Mouse (Mus musculus): ENCODE data around the gene Fam205a4. TPM values are rescaled to one million over a fixed set of nuclear protein-coding genes. Genes with fewer than 3 reads are reported as not detected.

Fam205a4 gene
- not detected for total RNA-seq (2023)

DNA sequence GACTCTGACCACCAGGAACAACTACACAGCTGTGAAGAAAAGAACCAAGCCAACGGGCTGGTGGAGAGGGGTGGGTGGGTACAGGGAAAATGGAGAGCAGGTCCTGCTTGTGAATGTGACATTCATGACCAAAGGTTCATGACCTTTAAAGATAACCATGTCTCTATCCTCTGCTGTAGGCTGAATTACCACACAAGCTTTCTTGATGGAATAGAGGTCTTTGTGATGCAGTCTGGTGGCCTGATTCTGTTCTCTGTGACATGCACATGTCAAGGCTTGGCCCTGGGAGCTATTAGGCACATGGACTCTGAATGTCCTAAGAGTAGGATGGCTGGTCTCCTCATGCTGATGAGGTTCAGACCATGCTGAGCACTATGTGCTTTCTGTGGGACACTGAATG lies at the start of gene Fam205a4:
TSS of gene Fam205a4 (plus strand) at position 301 of the 400 bp plus-strand sequence.

DNA sequence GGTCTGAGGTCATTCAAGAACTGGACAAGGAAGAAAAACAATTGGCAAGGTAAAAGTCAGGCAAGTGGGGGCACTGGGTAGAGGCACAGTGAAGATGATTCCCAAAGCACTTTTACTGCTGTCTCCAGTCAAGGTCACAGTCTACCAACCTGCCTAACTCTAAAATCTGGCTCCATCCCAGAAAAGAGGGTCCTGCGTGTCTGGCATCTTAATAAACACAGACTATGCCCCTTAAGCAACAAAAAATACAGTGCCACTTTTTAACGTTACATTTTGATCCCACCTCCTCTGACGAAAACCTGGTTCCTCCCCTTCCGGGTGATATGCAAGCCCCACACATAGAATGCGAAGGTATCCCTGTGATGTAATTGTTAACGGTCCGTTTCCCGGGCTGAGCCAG lies 24.6 kb upstream of the Fam205a4 start, which contains the start of gene Gm20878:
TSS of gene Gm20878 (plus strand) at position 301 of the 400 bp plus-strand sequence.

Other genes with a start within 250 kb of the Fam205a4 start
- 42.5 TPM for gene Dctn3, start 242.9 kb upstream of the Fam205a4 start, total RNA-seq (2023)
- gene Arid3c, start 234.9 kb upstream of the Fam205a4 start, total RNA-seq (2023), result not detected
- 66.2 TPM for gene Galt, start 210.8 kb upstream of the Fam205a4 start, total RNA-seq (2023)
- 21.2 TPM for gene Sigmar1, start 209.9 kb upstream of the Fam205a4 start, total RNA-seq (2023)
- 7.2 TPM for gene Ccl27a, start 191.8 kb upstream of the Fam205a4 start, total RNA-seq (2023)
- gene Gm21541, start 62.4 kb upstream of the Fam205a4 start, total RNA-seq (2023), result not detected
- 5.5 TPM for gene Gm20878, start 24.5 kb upstream of the Fam205a4 start, total RNA-seq (2023)
- gene Gm21093, start 68.7 kb downstream of the Fam205a4 start, total RNA-seq (2023), result not detected
- not detected for gene Gm3893, start 125.1 kb downstream of the Fam205a4 start, total RNA-seq (2023)
- not detected for gene Gm13304, start 148.8 kb downstream of the Fam205a4 start, total RNA-seq (2023)
- gene Gm13306, start 187.4 kb downstream of the Fam205a4 start, total RNA-seq (2023), result not detected
- gene Gm13305, start 202.5 kb downstream of the Fam205a4 start, total RNA-seq (2023), result not detected